Mouse (Mus musculus): ENCODE measurements at regions not wholly inside any gene's neighbourhood (a gene's known extent, or its start where the extent isn't known, plus 50 kb on each side); places are given as distances from the start of the nearest gene placed in this dataset.
"Not testable (repeated sequence)": the region's sequence is repeated elsewhere in the genome, so short reads cannot be mapped to it uniquely, and the experiment has no call there.

DNA sequence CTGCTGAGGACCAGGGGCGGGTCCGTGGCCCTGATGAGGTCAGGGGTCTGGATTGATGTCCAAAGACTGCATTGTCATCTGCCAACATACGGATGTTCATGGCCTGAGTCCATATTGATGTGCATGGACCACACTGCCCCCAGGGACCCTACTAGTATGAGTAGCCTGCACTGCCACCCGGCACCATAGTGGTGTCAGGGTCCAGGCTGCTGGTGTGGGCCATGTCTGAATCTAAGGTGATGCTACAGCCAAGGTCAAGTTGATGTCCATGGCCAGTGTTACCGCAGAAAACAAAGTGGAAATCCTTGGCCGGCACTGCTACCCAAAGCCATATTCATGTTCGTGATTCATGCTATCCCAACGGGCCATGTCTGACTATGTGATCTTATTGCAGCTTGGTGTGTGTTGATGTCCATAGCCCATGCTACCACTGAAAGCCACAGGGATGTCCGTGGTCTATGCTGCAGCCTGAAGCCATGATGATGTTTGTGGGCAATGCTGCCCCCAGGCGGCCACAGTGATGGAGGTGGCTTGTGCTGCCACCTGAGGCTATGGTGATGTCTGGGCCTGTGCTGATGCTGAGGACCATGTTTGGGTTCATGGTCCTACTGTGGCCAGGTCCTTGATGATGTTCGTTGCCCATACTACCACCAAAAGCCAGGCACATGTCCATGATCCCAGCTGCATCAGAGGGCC, 130.5 kb downstream of the Iqub start:
- intact Hi-C loops (cut with DNase I): no loop called here

GRCm38 (mm10) chr6:24379859-24380258, 135.0 kb downstream of the Iqub start:
- intact Hi-C loops (cut with DNase I): no loop called here

GRCm38 (mm10) chr6:24376728-24377127, 138.1 kb downstream of the Iqub start:
- intact Hi-C loops (cut with DNase I): no loop called here

- intact Hi-C loops (cut with DNase I): no loop called here
These were observed 141.7 kb downstream of the Iqub start for GRCm38 (mm10) chr6:24373161-24373560.

GRCm38 (mm10) chr6:24371680-24372079, 143.2 kb downstream of the Iqub start:
- intact Hi-C loops (cut with DNase I): no loop called here

DNA sequence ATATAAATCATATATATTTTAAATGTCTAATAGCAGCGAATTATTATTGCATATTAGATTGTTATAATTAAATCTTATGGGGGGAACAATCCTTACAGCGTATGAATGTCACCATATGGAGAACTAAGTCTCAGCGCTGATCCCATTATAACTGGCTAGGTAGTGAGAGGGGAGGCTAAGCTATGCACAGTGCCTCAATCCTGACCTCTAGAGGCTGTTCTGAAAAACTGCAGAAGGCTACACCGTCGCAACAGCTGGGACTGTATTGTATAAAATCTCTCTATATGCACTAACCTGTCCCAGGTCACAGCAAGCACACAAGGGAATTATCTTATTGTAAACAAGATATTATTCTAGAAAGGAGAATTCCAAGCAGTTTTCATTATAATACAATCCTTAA, 164.0 kb downstream of the Iqub start:
- intact Hi-C loops (cut with DNase I): loop anchor here (5.0 to 10.0 kb wide), 2 partner anchors 594 to 856 kb away; no protein-coding TSS in a partner anchor

GRCm38 (mm10) chr6:24348481-24349062, 166.3 kb downstream of the Iqub start:
- intact Hi-C loops (cut with DNase I): loop anchor here (10.0 kb wide), 1 partner anchor 304 kb away; no protein-coding TSS in a partner anchor

- intact Hi-C loops (cut with DNase I): loop anchor here (10.0 kb wide), 1 partner anchor 303 kb away; no protein-coding TSS in a partner anchor
These were observed 167.0 kb downstream of the Iqub start for GRCm38 (mm10) chr6:24347745-24348480.

DNA sequence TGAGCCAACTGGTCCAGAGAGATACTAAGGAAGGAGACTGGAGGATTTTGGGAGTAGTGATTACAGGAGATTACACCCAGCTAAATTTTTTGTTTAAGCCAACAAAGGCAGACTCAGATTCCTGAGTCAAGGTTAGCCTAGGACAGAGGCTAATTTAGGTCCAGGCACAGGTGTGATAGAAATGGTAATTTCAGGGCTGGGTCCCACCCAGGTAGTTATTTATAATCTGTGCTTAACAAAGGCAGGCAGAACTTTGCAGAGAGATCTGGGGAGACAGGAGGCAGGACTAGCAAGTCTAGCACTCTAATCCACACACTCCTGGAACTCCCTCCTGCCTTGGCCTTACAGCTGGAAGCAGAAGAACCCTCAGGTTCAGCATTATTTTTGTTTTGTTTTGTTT, 172.4 kb downstream of the Iqub start:
- intact Hi-C loops (cut with DNase I): loop anchor here (10.0 kb wide), 1 partner anchor 298 kb away; no protein-coding TSS in a partner anchor

- intact Hi-C loops (cut with DNase I): loop anchor here (10.0 kb wide), 1 partner anchor 297 kb away; no protein-coding TSS in a partner anchor
These were observed 172.8 kb downstream of the Iqub start for GRCm38 (mm10) chr6:24342056-24342455.

DNA sequence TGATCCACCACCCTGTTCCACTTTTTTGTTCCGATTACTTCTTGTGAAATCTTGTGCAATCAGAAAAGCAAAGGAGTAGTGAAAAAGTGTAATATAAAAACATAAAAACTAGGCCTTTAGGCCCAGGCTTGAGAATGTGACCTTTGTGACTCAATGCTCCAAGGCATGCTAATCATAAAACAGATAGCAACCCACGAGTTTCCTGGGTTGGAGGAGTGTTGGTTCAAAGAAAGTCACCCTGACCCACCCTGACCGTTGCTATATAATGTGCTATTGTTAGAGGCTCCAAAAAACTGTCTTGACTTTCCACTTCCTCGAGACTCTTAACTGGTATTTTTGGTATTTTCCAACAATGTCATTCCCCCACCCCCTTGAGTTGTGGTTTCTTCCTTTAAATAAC, 172.2 kb upstream of the Slc13a1 start:
- intact Hi-C loops (cut with DNase I): loop anchor here (10.0 kb wide), 1 partner anchor 295 kb away; no protein-coding TSS in a partner anchor

GRCm38 (mm10) chr6:24325215-24325614, 157.3 kb upstream of the Slc13a1 start:
- intact Hi-C loops (cut with DNase I): no loop called here

DNA sequence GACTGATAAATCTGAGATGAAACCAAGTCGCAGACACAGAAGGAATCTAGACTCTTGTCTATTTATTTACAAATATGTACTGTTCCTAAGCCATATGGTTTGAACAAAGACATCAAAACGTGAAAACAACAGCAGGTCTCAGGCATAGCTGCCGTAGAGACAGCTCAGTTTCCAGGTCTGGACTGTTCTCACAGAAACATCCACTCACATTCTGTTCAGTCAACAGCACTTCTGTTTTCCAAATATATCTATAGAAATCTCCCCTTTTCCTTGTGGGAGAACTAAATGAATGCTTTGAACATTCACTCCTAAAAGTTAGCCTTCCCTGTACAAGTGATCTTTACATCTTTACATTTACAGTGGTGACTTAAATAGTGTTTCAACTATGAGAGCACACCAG, 156.8 kb upstream of the Slc13a1 start:
- intact Hi-C loops (cut with DNase I): no loop called here

- intact Hi-C loops (cut with DNase I): no loop called here
These were observed 154.5 kb upstream of the Slc13a1 start for GRCm38 (mm10) chr6:24322371-24322770.

GRCm38 (mm10) chr6:24318862-24319261, 151.0 kb upstream of the Slc13a1 start:
- intact Hi-C loops (cut with DNase I): no loop called here

DNA sequence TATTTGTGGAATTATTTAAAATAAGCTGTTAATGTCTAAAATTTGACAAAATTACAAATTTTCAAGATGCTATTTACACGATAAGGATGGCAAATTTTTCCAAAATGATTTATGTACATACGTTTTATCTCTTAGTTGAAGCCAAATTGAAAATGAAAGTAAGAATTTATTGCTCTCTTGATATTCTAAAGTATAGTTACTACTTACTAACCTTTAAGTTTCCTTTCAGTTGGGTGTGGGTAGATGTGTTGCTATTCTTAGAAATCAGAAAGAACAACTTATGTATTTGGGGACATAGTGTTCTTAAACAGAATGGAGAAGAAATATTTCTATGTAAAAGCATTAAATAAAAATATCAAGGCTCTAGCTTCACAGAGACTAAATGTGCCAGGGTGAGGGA, 142.8 kb upstream of the Slc13a1 start:
- intact Hi-C loops (cut with DNase I): no loop called here

- intact Hi-C loops (cut with DNase I): no loop called here
These were observed 141.9 kb upstream of the Slc13a1 start for GRCm38 (mm10) chr6:24309810-24310209.

- intact Hi-C loops (cut with DNase I): no loop called here
These were observed 133.8 kb upstream of the Slc13a1 start for GRCm38 (mm10) chr6:24301681-24302080.

GRCm38 (mm10) chr6:24301146-24301545, 133.3 kb upstream of the Slc13a1 start:
- intact Hi-C loops (cut with DNase I): no loop called here

DNA sequence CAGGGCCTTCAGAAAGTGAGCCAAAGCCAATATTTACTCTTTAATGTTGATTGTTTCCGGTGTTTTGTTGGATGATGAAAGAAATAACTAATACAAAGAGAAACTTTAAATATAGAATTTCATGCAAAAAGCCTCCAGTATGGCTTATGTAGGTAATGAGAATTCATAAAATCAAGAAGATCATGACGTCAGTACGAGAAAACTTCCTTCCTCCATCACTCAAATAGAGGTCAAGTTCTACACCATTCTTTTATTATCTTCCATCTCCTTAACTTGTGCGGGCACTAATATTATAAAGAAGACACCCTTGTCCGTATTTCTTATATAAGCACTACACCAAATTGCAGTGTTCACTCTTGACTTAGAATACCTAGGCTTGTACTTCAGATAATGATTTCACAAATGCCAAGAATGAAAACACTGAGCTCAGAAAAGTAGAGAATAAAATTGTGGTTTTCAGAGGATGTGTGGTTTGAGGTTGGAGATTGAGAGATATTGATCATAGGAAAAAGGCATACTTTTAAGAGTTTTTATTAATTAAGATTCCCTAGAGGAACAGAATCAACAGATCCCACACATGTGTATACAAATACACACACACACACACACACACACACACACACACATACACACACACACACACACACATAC, 130.8 kb upstream of the Slc13a1 start:
- intact Hi-C loops (cut with DNase I): no loop called here

DNA sequence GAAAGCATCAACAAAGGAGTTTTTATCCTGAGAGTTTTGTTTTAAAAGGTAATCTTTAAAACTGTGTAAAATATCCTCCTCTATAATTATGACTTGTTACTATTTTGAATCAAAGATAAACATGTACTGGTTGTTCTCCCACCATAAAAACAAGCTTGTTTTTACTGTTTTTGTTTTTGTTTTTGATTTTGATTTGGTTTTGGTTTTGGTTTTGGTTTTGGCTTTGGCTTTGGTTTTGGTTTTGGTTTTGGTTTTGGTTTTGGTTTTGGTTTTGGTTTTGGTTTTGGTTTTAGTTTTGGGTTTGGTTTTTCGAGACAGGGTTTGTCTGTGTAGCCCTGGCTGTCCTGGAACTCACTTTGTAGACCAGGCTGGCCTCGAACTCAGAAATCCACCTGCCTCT, 120.9 kb upstream of the Slc13a1 start:
- intact Hi-C loops (cut with DNase I): not testable (repeated sequence)

GRCm38 (mm10) chr6:24272821-24273220, 104.9 kb upstream of the Slc13a1 start:
- intact Hi-C loops (cut with DNase I): no loop called here
